Mouse (Mus musculus) lung, postnatal 10 days (tissue): ENCODE data around the gene Trim33.

Source experiments
- DNase-seq: peaks from one replicate; pipeline ENCODE4 v3.0.0; 2021

Gene Trim33

DNA sequence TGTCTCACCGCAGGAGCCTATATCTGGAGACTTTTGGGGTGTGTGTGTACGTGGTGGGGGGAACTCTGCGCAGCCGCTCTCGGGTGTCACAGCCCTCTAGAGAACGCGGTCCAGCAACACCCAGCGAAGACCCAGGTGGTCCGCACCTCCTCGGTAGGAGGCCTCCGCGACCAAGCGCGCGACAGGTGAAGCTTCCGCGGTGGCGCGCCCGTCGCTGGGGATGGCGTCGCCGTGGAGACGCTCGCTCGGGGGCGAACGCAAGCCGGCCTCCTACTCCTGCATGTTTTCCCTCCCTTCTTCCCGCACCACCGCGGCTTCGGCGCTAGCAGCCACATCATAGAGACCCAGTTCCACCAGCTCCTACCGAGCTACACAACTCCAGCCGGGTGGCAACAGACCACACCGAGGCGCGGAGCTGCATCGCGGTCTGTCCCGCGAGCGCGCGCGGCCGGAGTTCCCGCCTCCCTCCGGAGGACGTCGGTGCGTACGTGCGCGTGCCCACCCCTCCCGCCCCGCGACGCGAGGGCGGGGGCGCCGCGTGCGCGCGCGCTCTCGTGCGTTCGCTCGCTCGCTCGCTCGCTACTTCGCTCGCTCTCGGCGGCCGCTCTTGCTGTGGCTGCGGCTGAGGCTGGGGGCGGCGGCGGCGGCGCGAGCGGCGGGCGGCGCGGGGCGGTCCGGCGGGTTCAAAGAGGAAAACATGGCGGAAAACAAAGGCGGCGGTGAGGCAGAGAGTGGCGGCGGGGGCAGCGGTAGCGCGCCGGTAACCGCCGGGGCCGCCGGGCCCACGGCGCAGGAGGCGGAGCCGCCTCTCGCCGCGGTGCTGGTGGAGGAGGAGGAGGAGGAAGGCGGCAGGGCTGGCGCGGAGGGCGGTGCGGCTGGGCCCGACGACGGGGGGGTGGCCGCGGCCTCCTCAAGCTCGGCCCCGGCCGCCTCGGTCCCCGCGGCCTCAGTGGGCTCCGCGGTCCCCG, at the start of gene Trim33:
Gene Trim33 (plus strand): TSS at position 112 of the 968 bp plus-strand sequence.
- DNase-seq, result peak; percentile 92

GRCm38 (mm10) chr3:103232398-103232797, 46.7 kb upstream of the Trim33 start:
- DNase-seq, result no peak

DNA sequence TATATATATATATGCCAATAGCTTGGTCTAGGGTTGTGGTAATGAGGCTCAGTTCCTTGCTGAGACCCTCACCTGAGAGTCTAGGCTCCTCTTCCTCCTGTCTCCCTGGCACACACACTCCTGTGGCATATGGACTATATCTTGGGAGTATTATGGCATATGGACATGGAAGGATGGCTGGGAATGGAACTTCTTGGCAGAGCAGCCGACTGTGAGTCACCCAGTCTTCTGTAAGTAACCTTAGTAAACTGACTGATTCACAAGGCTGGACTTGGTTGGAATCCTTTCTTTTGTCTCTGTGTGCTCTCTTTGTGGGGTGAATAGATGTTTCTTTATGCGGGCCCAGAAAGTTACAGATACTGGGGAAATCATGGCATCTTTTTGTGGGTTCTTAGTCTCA, 37.6 kb upstream of the Trim33 start:
- DNase-seq, result no peak

- DNase-seq, result no peak
Measured at GRCm38 (mm10) chr3:103242156-103242555, 36.9 kb upstream of the Trim33 start.

GRCm38 (mm10) chr3:103243491-103243890, 35.6 kb upstream of the Trim33 start:
- no peak for DNase-seq

DNA sequence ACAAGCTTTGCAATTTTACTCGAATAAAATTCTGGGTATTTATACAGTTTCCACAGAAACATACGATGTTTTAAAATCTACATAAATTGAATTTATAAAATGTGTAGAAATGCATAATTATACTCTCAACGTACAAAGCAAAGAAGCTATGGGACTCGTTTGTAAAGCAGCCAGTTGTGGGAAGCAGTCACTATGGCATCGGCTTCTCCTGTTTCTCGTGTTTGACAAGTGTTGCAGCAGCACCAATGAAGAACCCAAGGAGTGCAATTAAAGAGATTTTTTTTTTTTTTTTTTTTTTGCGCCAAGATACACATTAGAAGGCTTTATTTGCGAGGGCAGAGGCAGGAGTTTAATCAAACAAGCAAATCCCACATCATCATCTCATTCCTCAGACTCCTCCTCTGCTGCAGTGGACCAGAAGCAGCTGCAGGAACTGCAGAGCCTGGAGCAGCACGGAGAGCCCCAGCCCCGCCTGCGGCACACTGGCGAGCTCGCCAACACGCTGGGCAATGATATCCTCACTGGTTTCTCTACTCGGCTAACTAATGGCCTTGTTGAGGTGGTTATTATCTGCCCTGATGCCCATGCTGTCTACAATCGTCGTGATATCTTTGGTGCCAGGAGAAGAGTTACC, 32.3 kb upstream of the Trim33 start:
- no peak for DNase-seq

DNA sequence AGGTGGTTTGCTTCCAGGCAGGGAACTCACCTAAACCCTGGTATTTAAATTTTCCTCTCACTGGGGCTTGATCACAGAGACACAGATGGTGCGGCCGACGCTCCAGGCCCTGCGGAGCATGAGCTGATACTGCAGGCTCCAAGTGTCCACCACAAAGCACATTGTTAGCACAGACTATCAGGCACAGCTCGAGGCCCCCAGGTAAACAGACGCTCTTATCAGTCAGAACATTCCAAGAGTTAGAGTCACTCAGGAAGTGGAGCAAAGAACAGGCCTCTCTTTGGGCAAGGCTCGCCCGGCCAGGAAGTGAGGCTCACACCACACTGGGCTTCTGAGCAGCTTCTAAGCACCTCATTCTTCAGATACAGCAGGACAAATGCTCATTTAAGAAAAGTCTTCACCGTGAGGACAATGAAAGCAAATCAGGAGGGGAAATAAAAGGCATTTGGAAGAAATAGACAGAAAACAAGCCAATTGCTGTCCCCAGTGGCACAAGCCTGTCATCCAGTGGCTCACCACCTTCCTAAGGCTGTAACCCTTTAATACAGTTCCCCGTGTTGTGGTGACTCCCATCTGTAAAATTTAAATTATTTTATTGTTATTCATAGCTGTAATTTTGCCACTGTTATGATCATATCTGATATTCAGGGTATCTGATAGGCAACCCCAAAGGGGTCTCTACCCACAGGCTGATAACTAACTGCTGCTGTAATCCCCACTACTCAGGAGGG, 22.8 kb upstream of the Trim33 start:
- peak; percentile 13 for DNase-seq

DNA sequence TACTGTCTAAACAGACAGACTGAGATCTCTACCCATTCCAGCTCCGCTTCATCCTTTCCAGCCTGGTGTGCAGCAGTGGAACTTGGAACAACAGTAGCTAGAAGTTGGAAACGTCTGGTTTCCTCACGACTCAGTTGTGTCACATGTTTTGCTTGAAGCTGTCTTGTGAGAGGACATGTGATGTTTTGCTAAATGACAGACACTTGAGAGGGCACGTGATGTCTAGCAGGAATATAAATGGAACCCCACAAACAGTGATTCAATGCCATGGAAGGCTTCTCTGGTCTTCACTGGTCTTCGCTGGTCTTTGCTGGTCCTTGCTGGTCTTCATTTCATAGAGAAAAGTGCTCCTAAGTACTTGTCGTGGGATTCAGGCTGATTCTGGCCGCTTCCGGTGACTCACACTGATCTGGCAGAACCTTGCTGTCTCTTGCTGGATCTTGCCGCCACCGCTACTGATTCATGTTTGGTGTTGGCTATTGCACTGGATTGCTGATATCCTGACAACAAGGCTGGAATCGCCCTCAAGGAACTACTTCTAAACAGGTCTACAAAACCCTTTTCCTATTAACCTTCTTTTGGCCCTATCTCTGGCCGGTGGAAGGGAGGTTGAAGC, 16.2 kb upstream of the Trim33 start:
- DNase-seq, result no peak

GRCm38 (mm10) chr3:103278561-103279181, 422 bp upstream of the Trim33 start:
- DNase-seq, result no peak

- peak; percentile 59 for DNase-seq
Measured at GRCm38 (mm10) chr3:103280241-103280761, 1.2 kb downstream of the Trim33 start.

DNA sequence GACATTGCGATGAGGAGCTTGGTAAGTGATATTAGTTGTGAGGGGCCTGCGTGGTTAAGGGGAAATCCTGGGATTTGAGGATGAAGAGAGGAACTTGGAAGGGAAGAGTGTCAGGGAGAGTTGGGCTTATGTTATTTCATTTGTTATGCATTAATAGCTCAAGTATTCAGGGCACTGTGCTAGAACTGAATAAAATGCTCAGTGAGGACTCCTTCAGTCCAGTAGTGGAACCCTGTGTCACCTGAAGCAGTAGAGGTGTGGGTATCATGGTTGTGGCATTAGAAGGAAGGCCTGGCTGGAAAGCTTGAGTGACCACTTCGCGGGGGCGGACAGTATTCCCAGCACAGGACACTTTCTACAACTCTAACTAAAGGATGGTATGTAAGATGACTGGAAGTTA, 1.8 kb downstream of the Trim33 start:
- DNase-seq, result no peak

DNA sequence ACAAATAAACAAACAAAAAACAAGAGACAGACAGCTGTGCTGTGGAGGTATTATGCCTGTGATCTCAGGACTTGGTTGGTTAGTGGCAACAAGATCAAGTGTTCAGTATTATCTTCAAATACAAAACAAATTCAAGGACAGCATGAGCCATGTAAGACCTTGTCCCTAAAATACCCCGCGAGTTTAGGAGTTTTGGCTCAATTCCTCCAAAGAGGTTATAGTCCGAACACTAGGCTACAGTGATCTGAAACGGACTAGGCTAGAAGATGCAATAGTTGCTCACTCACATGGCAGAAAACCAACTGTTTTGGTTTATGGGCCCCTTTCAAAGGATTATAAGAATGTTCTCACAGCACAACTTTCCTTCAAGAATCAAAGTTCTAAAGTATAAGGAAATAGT, 9.7 kb downstream of the Trim33 start:
- no peak for DNase-seq

DNA sequence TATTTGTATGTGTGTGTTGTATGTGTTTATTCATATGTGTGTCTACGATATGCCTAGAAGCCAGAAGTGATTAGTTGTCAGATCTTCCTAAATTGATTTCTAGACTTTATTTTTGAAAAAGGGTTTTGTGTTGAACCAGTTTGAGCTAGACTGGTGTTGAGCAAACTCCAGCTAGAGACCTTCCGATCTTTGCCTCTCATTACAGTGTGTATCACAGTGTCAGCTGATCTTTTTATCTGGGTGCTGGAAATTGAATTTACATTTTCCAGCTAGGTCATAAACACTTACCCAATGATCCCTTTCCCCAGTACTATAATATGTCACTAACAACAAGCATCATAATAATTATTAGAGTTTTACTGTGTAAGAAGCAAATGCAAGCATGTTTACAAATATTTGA, 12.0 kb downstream of the Trim33 start:
- no peak for DNase-seq

- no peak for DNase-seq
Measured at GRCm38 (mm10) chr3:103305411-103305982, 26.4 kb downstream of the Trim33 start.

DNA sequence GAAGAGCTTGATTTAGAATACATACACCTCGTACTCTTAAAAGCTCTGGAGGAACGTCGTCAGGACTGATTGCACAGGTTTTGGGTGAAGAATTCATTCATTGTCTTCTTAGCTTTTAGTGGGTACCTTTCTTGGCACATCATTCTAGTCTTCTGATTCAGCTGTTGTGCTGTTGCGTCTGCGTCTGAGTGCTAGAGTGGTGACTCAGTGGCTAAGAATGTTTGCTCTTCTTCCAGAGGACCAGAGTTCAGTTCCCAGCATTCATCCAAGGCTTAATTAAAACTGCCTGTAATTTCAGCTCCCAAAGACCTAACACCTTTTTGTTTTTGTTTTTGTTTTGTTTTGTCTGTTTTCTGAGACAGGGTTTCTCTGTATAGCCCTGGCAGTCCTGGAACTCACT, 30.2 kb downstream of the Trim33 start:
- DNase-seq, result no peak

- DNase-seq, result no peak
Measured at GRCm38 (mm10) chr3:103309750-103310149, 30.7 kb downstream of the Trim33 start.

DNA sequence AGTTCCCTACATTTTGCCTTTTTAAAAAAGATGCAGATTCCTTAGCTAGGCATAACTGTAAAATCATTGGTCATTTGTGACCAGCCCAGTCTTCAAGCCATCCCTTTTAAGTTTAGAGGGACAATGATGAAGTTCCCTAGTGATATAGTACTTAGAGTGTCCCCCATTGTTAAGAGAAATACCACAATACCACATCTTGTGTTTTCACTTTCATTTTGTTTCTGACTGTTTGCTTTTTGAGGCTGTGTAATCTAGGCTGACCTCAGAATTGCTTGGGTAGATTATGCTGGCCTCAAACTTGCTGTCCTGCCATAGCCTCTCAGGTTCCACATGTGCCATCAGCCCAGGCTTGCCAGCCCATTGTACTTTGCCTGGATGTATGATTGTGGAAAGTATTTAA, 35.2 kb downstream of the Trim33 start:
- DNase-seq, result no peak

DNA sequence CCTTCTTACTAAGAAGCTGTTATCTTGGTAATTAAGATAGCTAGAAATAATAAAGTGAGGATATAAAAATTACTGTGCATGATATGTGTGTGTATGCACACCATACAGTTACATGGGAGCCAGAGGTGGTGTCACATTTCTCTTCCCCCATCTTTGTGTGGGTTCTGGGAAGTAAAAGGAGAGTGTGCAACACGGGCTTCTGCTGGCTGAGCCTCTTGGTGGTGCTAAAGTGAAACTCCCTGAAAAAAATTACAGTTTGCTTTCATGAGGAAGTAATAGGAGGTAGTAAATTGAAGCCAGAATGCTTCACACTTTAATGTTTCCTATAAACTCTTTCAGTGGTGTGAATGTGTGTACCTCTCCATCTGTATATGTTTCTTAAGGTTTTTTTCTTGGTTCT, 56.3 kb downstream of the Trim33 start:
- no peak for DNase-seq

- no peak for DNase-seq
Measured at GRCm38 (mm10) chr3:103346658-103347057, 67.6 kb downstream of the Trim33 start.

DNA sequence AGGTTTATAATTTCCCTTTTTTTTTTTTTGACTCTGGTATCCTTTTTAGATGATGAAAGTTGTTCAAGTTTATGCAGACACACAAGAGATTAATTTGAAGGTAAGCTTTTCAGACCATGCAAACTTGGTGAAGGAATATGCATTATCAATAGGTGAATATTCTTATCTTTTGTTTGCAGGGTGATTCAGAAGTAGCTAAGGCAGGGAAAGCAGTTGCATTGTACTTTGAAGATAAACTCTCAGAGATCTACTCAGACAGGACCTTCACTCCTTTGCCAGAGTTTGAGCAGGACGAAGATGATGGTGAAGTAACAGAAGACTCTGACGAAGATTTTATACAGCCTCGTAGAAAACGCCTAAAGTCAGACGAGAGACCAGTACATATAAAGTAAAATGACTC, 74.4 kb downstream of the Trim33 start:
- no peak for DNase-seq

- no peak for DNase-seq
Measured at GRCm38 (mm10) chr3:103354041-103354440, 74.9 kb downstream of the Trim33 start.

- DNase-seq, result no peak
Measured at GRCm38 (mm10) chr3:103361150-103361549, 82.1 kb downstream of the Trim33 start.
